Mouse (Mus musculus) heart, postnatal 14 days (tissue): ENCODE data around the gene Nme3. TPM values are rescaled to one million over a fixed set of nuclear protein-coding genes. Genes with fewer than 3 reads are reported as not detected.

Experiments used
- DNase-seq, 2 experiments: peaks; one replicate each; pipeline ENCODE4 v3.0.0; 2021 to 2022
- intact Hi-C: fragments of 180-260 bp; cut with DNase I; formaldehyde crosslinking; loops from one replicate; pipeline ENCODE4 v1.15.1; 2025
- total RNA-seq, 2 experiments: library from RNA; stranded (reverse); gene quantifications; 2 replicates each; pipeline ENCODE4 v1.2.3; 2021

Gene Nme3
- total RNA-seq, 2 experiments from 2014 or later: 41.5 to 43.7 TPM

- intact Hi-C loops: no loop called here
- no peak for DNase-seq
Observed at GRCm38 (mm10) chr17:24877336-24878116, 18.8 kb upstream of the Nme3 start.

GRCm38 (mm10) chr17:24878117-24878397 is 18.2 kb upstream of the Nme3 start:
- DNase-seq: peak; percentile 65 to 77
- intact Hi-C loops: no loop called here

- intact Hi-C loops: no loop called here
- no peak for DNase-seq
Observed at GRCm38 (mm10) chr17:24878531-24878930, 17.8 kb upstream of the Nme3 start.

GRCm38 (mm10) chr17:24881738-24882440 is 14.4 kb upstream of the Nme3 start:
- DNase-seq: peak in 1 of 2 experiments; percentile 66
- intact Hi-C loops: loop anchor here (2.0 kb wide), 1 partner anchor 137 kb away; no protein-coding TSS in a partner anchor

GRCm38 (mm10) chr17:24884391-24884790 is 11.9 kb upstream of the Nme3 start:
- intact Hi-C loops: no loop called here

GRCm38 (mm10) chr17:24885356-24886133 is 10.8 kb upstream of the Nme3 start:
- intact Hi-C loops: no loop called here
- no peak for DNase-seq

More at GRCm38 (mm10) chr17:24884391-24884790, 11.9 kb upstream of the Nme3 start:
- no peak for DNase-seq

GRCm38 (mm10) chr17:24886134-24886931 is 10.0 kb upstream of the Nme3 start, which contains the start of the genes Nubp2 and Spsb3:
Gene Nubp2, minus strand, starts transcription at chr17:24886349.
Gene Spsb3, plus strand, starts transcription at chr17:24886643.
- intact Hi-C loops: no loop called here
- DNase-seq: peak; percentile 98

- intact Hi-C loops: no loop called here
- no peak for DNase-seq
Observed at GRCm38 (mm10) chr17:24886932-24887271, 9.4 kb upstream of the Nme3 start.

- DNase-seq: no peak
- intact Hi-C loops: no loop called here
Observed at GRCm38 (mm10) chr17:24887291-24888080, 8.8 kb upstream of the Nme3 start.

- no peak for DNase-seq
- intact Hi-C loops: no loop called here
Observed at GRCm38 (mm10) chr17:24888862-24889261, 7.4 kb upstream of the Nme3 start.

- DNase-seq: no peak
- intact Hi-C loops: no loop called here
Observed at GRCm38 (mm10) chr17:24890151-24891092, 5.9 kb upstream of the Nme3 start.

- intact Hi-C loops: no loop called here
Observed at GRCm38 (mm10) chr17:24891321-24891720, 5.0 kb upstream of the Nme3 start.

GRCm38 (mm10) chr17:24892785-24893184 is 3.5 kb upstream of the Nme3 start:
- intact Hi-C loops: no loop called here

More at GRCm38 (mm10) chr17:24891321-24891720, 5.0 kb upstream of the Nme3 start:
- no peak for DNase-seq

GRCm38 (mm10) chr17:24893276-24893675 is 3.0 kb upstream of the Nme3 start:
- no peak for DNase-seq
- intact Hi-C loops: no loop called here

More at GRCm38 (mm10) chr17:24892785-24893184, 3.5 kb upstream of the Nme3 start:
- no peak for DNase-seq

GRCm38 (mm10) chr17:24894061-24894994 is 2.0 kb upstream of the Nme3 start:
- intact Hi-C loops: no loop called here

GRCm38 (mm10) chr17:24894995-24895547 is 1.2 kb upstream of the Nme3 start, which contains the start of the genes Eme2 and Mrps34:
Gene Eme2, minus strand, starts transcription at chr17:24895087.
Gene Mrps34, plus strand, starts transcription at chr17:24895116.
- intact Hi-C loops: no loop called here
- peak; percentile 78 to 87 for DNase-seq

More at GRCm38 (mm10) chr17:24894061-24894994, 2.0 kb upstream of the Nme3 start:
- no peak for DNase-seq
